In genomic region chr2:68934651-68935050, GRCm38 (mm10) we compare ENCODE assay signal across 11 mouse cellular contexts.
DNase-seq lines count a peak whose midpoint lies in the region; ATAC-seq lines count a peak whose summit lies in the region.
"Had no signal": no experiment of that assay in that cellular context is flagged by ENCODE, and none has a peak within 500 bp of the region (broad histone marks: within the 10 kb centered on the region; RNA-seq: fewer than 3 reads in every experiment).

No protein-coding gene starts in this region.

- H3K36me3 ChIP-seq in embryonic facial prominence, embryonic 11.5 days (replicated peaks; ENCODE audit: control insufficient read depth, insufficient read depth, low read depth, low read length) = no peaks in the 10 kb centered on the region
- peaks cover 32% of the 10 kb centered on the region for H3K36me3 ChIP-seq in embryonic facial prominence, embryonic 10.5 days (replicated peaks)

- 0 out of 2 replicates have a peak, but pooled peaks have one; percentile 44 for ATAC-seq in embryonic facial prominence, embryonic 11.5 days (replicated peaks; ENCODE audit: insufficient number of reproducible peaks, low FRiP score, low TSS enrichment, low read depth)

- no peak overlapping the region for H3K4me2 ChIP-seq in embryonic facial prominence, embryonic 11.5 days (ENCODE audit: low read depth, low read length)
- H3K4me2 ChIP-seq: limb, embryonic 15.5 days had no signal

- no peaks in the 10 kb centered on the region for H3K9me3 ChIP-seq in embryonic facial prominence, embryonic 11.5 days (replicated peaks; ENCODE audit: control insufficient read depth, low read length)
- H3K9me3 ChIP-seq in embryonic facial prominence, embryonic 10.5 days = no peaks in the 10 kb centered on the region
- H3K9me3 ChIP-seq: limb, embryonic 15.5 days had no signal

- no peaks in the 10 kb centered on the region for H3K27me3 ChIP-seq in embryonic facial prominence, embryonic 11.5 days (ENCODE audit: control insufficient read depth, insufficient read depth, low read length)
- no peaks in the 10 kb centered on the region for H3K27me3 ChIP-seq in embryonic facial prominence, embryonic 10.5 days (replicated peaks; ENCODE audit: low read depth, poor library complexity, severe bottlenecking)
- H3K27me3 ChIP-seq: limb, embryonic 15.5 days had no signal

- DNase-seq in embryonic facial prominence, embryonic 11.5 days (ENCODE audit: low spot score) = no peak
- DNase-seq in embryonic facial prominence, embryonic 10.5 days (ENCODE audit: low spot score) = no peak
- DNase-seq in testis, postnatal 14 days (ENCODE audit: low spot score) = peak; percentile 49
- DNase-seq in testis, postnatal 10 days (ENCODE audit: low spot score) = no peak
- peak; percentile 79 for DNase-seq in large intestine, adult 2 months (ENCODE audit: low read depth, low spot score)
- DNase-seq in yolk sac, embryonic 10.5 days (ENCODE audit: low spot score) = peak; percentile 50
- DNase-seq in layer of hippocampus, postnatal 10 days (ENCODE audit: low spot score in 2 of 2) = no peak
- no peak for DNase-seq in T-cell, adult 2 months (ENCODE audit: low spot score)
- DNase-seq: embryo, embryonic 11 days; kidney, postnatal 36 days had no signal

- no peak overlapping the region for H3K4me3 ChIP-seq in embryonic facial prominence, embryonic 11.5 days (ENCODE audit: low read depth, low read length)
- H3K4me3 ChIP-seq in embryonic facial prominence, embryonic 10.5 days = no peak overlapping the region
- H3K4me3 ChIP-seq: limb, embryonic 15.5 days had no signal

- WGBS in embryonic facial prominence, embryonic 11.5 days = 85% methylated on average over 6 of the region's 6 CpGs
- 83% methylated on average over 6 of the region's 6 CpGs for WGBS in embryonic facial prominence, embryonic 10.5 days
- WGBS in large intestine, adult 2 months = 27% methylated on average over 6 of the region's 6 CpGs

- H3K4me1 ChIP-seq in embryonic facial prominence, embryonic 11.5 days (ENCODE audit: control insufficient read depth, insufficient read depth, low read length) = no peaks in the 10 kb centered on the region
- H3K4me1 ChIP-seq in embryonic facial prominence, embryonic 10.5 days = peaks cover 11% of the 10 kb centered on the region
- H3K4me1 ChIP-seq: limb, embryonic 15.5 days had no signal

- no peak overlapping the region for H3K9ac ChIP-seq in embryonic facial prominence, embryonic 11.5 days (replicated peaks; ENCODE audit: low read length)
- H3K9ac ChIP-seq: limb, embryonic 15.5 days had no signal

- H3K27ac ChIP-seq in embryonic facial prominence, embryonic 11.5 days (replicated peaks; ENCODE audit: low read depth, low read length) = no peak overlapping the region
- H3K27ac ChIP-seq in embryonic facial prominence, embryonic 10.5 days (replicated peaks) = no peak overlapping the region
- H3K27ac ChIP-seq: limb, embryonic 15.5 days had no signal

Comparison
In these comparisons a context has a peak if more than half of its experiments do, and no peak if none do; other contexts are left out.
1. DNase-seq: peak in testis, postnatal 14 days (single experiment), large intestine, adult 2 months (single experiment) and yolk sac, embryonic 10.5 days (single experiment); none in embryonic facial prominence, embryonic 11.5 days (single experiment), embryonic facial prominence, embryonic 10.5 days (single experiment), testis, postnatal 10 days (single experiment), layer of hippocampus, postnatal 10 days (0 of 2) and T-cell, adult 2 months (single experiment).